Mouse (Mus musculus): ENCODE measurements around the gene Atr.

The Atr gene

DNA sequence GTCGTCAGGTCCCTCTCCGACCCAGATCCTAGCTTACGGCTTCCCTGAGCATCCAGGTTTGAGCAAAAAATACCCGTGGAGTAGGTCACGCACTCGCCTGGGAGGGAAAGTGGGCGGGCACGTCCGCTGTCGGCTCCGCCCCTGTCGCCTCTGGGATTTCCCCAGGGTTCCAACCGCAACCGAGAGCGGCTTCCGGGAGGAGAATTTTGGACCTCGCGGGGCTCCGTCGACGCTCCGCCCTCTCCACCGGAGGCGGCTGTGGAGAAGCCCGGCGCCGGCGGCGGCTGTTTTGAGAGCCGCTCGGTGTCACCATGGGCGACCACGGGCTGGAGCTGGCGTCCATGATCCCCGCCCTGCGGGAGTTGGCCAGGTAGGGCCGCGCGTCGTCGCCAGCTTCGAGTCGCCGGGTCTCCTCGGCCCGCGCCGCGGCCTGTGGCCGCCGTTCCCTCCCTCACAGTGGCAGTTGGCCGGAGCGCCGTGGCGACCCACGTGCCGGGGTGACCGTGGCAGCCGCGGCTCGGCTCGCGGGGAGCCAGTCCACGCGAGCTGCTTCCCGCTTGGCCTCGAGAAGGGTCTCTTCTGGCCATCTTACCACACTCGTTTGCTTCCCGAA is at the start of gene Atr:
Atr (plus strand) TSS at position 184 of the 613 bp plus-strand sequence.
- peak; percentile 91 to 94 for DNase-seq

DNA sequence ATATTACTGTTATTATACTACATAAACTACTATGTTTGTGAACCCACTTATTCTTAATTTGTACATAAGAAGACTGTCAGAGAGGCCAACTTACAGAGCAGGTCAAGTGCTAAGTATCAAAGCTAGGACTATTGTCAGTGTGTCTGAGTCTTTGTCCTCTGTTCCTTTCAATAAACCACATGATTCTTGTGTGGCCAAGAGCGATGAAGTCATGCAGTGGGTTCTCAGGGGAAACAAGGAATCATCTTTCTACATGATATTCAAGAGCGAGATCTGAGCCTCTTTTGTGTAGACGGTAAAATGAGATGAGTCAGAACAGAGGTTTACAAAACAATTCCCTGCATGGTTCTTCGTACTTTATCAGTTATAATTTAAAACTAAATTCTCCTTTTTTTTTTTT is 47.8 kb upstream of the Atr start:
- no peak for DNase-seq

- no peak for DNase-seq
Observed at GRCm38 (mm10) chr9:95811817-95812216, 45.6 kb upstream of the Atr start.

GRCm38 (mm10) chr9:95813721-95814531 is 43.5 kb upstream of the Atr start:
- no peak for DNase-seq

DNA sequence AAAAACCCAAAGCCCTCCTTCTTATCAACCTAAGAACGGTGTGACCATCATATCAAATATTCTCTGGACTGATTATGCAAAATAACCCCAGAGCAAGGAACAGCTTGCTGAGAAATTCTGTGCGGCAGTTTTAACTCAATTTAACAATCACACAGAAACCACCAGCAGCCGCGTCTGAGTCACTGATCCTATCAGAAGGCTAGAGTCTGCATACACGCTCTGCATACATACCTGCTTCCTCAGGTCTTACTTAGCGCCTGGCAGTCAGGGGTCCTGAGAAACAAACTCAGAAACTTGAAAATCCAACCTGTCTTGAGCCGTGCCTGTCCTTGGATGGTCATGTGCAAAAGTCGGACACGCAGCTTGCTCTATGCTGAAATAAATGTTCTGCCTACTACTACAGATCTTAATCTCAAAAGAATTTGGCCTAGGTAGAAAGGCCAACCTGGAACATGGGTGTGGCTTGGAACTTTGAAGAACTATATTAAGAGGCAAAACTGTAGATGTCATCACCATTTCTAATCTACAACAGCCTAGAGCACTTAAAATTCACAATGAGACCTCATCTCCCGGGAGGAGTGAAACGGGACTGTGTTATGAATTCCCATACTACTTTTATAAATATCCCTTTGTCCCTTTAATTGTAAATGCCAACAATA is 42.3 kb upstream of the Atr start:
- no peak for DNase-seq

- DNase-seq = no peak
Observed at GRCm38 (mm10) chr9:95815706-95816105, 41.7 kb upstream of the Atr start.

GRCm38 (mm10) chr9:95822531-95822930 is 34.9 kb upstream of the Atr start:
- DNase-seq = no peak

- DNase-seq = no peak
Observed at GRCm38 (mm10) chr9:95827565-95827964, 29.8 kb upstream of the Atr start.

DNA sequence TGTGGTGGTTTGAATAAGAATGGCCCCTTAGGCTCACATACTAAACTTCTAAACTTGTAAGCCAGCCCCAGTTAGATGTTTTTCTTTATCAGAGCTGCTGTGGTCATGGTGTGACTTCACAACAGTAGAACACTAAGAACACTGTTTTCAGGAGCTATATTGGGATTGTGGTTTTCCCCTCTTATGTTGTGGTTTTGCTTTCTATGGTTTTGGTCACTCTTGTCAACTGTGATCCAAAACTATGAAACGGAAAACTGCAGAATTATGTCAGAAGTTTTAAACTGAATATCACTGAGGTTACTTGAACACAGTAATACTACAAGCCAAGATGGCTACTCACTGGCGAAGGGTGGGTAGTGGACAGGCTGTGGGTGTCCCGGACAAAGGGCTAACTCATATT is 24.6 kb upstream of the Atr start:
- no peak for DNase-seq

DNA sequence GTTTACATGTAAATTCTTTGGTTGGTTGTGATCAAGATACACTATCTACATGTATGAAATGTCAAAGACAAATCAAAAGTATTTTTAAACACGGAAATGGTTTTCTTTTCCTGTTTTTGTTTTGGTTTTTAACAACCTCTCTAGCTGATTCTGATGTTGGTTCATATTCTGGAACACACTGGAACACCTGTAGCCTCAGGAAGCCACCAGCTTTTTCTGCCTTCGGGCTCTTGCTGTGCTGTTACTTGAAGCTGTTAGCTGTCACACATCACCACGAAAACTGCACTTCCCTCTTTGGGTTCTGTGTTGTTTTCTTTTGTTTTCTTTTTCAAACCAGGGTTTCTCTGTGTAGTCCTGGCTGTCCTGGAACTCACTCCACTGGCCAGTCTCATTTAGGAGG is 22.6 kb upstream of the Atr start:
- no peak for DNase-seq

- no peak for DNase-seq
Observed at GRCm38 (mm10) chr9:95835741-95836140, 21.7 kb upstream of the Atr start.

- no peak for DNase-seq
Observed at GRCm38 (mm10) chr9:95839424-95839823, 18.0 kb upstream of the Atr start.

DNA sequence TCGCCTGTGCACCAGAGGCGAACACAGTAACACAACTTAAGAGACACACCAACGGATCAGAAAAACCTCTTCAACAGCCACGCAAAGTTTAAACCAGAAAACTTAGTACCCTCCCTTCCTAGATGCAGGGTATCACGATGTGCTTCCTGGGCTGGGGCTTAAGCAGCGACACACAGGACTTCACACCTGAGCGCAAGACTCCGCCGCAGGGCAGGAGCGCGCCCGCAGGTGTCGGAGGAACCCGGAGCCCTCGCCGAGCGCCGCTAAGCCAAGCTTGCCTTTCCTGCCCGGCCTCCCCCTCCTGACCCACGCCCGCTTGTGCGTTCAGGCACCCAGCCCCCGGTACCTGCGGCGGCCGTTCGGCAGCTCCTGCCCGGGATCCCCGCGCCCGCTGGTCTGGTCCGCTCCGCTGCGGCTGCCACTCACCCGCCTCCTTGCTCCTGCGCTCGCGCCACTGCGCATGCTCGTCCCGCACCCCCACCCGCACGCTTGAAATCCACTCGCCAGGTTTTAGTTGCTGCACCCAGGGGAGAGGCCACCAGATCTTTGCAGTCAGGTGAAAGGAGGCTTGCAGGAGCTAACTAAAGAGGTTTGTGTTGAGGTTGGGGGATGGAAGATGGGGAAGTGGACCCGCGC is 12.5 kb upstream of the Atr start, which contains the start of gene Pls1:
Pls1 (minus strand) TSS at position 487 of the 636 bp plus-strand sequence.
- peak; percentile 55 to 56 for DNase-seq

- DNase-seq = no peak
Observed at GRCm38 (mm10) chr9:95845711-95846110, 11.7 kb upstream of the Atr start.

DNA sequence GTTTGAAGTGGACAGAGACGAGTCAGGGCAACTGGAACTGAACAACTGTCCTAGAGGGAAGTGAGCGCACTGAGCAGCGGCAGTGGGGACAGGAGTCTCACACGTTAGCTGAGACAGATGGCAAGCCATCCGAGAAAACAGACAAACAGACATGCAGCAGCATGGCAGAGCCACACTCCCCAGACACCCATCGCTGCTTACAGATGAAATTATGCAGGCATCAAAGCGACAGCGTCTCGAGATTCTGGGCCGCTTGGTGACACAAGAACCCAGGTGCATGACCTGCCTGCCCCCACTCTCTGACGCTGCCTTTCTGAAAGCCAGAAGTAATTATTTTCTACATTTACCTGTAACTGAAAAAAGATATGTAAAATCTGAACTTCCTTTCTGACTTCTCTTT is 5.7 kb upstream of the Atr start:
- no peak for DNase-seq

DNA sequence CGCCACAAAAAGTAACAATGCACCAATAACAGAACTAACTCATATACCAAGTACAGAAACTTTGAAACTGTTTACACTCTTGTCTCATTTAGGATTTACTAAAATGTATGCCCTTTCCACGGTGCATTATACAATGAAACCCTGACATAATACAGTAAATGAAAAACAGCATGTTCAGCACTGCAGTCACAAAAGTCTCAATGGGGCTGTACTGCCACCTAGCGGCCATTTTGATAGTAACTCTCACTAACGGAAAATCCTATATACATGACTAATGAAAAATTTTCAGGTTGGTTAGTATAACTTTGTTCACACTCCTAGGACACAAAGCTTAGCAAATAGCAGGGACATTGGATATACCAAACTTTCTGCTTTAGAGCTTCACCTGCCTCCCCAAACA is 4.5 kb upstream of the Atr start:
- no peak for DNase-seq

DNA sequence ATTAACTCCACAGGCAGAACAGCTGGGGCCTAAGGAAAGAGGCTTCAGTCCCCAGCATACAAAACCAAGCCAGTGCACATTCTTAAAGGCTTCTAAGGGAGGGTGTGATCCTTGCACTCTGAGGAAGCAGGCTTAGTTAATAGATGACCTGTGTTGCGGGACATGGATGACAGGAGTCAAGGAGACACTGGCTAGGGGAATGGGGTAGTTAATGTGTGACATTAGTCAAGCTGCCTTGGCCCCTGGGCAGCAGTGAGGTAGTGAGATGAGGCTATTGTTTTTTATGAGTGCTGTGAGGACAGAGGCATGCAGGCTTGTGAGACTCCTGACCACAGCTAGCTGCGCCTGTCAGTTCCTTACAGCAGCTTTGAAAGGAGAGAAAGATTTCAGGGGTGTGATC is 2.5 kb upstream of the Atr start:
- no peak for DNase-seq

- no peak for DNase-seq
Observed at GRCm38 (mm10) chr9:95856004-95856403, 1.4 kb upstream of the Atr start.

DNA sequence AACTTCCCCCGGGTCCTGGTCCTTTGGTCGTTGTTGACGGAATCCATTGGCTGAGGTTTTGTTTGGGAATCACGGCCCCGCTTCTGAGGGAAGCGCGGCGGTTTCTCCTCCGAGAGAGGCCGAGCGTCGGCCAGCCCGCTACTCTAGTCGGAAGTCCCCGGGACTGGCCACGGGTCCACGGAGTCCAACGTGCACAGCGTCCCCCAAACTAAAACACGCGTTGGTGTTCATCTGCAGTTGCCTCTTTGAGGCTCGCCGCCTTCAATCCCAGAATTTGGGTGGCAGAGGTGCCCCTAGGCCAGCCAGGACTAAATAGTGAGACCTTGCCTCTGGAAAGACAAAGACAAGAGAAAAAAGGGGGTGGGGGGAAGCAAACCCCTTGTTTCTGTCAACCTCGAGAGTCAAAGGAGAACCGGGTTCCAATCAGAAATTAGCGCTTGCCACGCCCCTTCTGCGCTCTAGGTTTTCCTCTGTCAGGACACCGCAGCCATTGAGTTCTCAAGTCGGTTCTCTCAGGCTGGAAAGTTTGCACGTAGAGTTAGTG is 702 bp downstream of the Atr start:
- no peak for DNase-seq

DNA sequence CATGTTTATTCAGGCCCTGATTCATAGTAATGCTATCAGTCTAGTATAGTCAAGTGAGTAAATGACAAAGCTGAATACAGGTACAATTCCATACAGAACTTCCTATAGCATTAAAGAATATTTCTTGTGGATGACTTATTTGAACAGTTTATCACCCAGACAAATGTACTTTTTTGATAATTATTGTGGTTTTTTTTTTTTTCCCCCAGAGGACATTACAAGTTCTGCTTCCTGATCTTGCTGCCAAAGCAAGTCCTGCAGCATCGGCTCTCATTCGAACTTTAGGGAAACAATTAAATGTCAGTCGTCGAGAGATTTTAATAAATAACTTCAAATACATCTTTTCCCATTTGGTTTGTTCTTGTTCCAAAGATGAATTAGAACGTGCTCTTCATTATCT is 20.8 kb downstream of the Atr start:
- no peak for DNase-seq

GRCm38 (mm10) chr9:95882751-95883150 is 25.4 kb downstream of the Atr start:
- DNase-seq = no peak

DNA sequence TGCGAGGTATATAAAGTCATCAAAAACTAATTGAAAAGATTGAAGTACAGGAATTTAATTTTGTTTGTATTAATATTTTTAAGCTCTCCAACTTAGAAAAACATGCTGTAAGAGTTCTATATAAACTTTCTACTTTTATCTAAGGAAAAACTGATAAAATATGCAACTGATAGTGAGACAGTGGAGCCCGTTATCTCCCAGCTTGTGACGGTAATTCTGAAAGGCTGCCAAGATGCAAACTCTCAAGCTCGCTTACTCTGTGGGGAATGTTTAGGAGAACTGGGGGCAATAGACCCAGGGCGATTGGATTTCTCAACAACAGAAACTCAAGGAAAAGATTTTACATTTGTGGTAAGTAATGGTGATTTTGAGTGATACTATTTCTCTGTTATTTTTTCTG is 40.0 kb downstream of the Atr start:
- DNase-seq = no peak

GRCm38 (mm10) chr9:95932855-95933254 is 75.5 kb downstream of the Atr start:
- no peak for DNase-seq

Measured in thymus, adult 18-20 months (tissue).